Mouse (Mus musculus) thymus, postnatal 0 days (tissue): Measurements from ENCODE around the gene Ndst4. TPM values are rescaled to one million over a fixed set of nuclear protein-coding genes. Genes with fewer than 3 reads are reported as not detected.

Experiments used
- DNase-seq: peaks from one replicate; pipeline ENCODE4 v3.0.0-alpha.2; 2015; ENCODE audit warnings: low spot score
- polyA plus RNA-seq: library from polyadenylated mRNA; unstranded; fragments of >200 nt; fragmentation: Nextera tagmentation; extraction: Ambion mirVana; gene quantifications from 2 replicates; pipeline ENCODE4 v1.2.1, GENCODE M21; 2015

Gene Ndst4
- polyA plus RNA-seq, 1 experiment from 2014 or later: not detected

DNA sequence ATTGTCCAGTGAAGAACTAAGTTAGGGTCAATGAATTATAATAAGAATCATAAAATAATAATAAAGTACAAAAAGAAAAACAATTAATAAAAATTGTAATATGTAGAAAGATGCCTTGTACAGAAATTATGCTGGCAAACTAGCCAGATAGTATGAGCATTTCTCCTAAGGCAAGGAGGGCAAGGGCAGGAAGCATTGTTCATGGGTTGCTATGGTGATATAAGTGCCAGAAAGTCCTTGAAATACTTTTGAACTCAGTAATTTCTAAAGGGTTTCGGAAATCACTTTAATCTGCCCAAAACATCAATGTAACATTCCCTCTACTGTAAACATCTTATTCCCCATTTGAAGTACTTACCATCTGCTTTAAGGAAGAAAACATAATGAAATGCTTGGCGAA lies 319.1 kb downstream of the Ndst4 start:
- no peak for DNase-seq

- no peak for DNase-seq
Measured at GRCm38 (mm10) chr3:125734945-125735344, 331.1 kb downstream of the Ndst4 start.

DNA sequence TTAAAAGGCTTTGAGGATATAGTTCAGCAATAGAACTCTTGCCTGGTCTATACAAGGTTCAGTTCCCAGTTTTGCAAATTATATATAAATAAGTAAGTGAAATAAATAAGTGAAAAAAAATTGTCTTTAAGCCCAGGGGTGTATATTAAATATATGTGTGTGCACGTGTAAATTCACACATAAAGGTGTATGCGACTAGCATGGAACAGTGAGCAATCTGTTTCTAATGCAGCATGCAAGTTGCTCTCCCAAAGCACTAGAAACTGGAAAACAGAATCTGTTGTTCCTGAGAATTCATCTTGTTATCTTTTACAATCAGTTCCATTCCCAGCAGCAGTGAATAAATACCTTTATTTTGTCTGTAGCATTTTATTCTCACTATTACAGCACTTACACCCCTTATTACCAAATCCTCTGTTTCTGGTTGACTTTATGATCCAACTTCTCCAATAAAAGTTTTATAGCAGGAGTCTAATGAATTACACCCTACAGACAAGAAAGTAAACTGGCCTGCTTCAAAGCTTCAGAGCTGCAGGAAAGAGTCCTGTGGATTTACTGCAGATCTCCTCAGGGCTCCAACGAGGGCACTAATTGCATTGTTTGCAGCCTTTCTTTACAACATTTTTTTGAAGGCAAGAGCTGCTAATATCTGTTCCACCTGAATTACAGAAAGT lies 340.7 kb downstream of the Ndst4 start:
- DNase-seq: no peak

DNA sequence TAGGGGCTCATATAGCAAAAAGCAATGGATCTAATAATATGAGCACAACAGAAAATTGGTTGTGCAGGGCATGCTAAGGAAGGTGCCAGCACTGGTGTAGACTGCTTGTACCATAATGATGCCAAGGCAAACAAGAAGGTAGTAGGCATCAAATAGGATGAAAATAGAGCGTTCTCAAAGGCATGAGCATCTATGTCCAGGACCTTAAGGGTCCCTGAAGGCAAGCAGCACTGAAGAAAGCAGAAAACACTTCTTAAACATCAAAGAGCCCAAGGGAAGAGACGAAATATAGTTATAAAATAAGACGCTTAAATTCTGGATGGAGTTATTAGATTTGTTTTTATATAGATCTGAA lies 341.2 kb downstream of the Ndst4 start:
- no peak for DNase-seq

DNA sequence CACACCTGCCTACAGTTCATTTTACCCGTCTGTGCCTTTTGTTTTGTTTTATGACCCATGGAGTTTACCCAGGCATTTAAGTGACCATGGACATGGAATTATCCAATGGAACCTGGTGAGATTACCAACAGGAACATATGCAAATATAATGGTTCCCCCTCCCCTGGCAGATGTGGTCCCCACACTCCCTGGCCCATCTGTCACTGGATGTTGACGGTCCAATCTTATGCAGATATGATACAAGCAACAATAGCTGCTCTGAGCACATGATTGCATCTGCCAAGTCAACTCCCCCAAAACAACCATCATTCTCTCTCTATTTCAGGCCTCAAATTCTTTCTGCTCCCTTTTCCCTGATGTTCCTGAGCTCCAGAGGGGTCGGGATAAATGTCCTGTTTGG lies 342.5 kb downstream of the Ndst4 start:
- DNase-seq: no peak

GRCm38 (mm10) chr3:125756911-125757310 lies 353.0 kb downstream of the Ndst4 start:
- DNase-seq: no peak

- no peak for DNase-seq
Measured at GRCm38 (mm10) chr3:125760711-125761110, 356.8 kb downstream of the Ndst4 start.
